Mouse (Mus musculus) olfactory bulb, adult 2 months (tissue): ENCODE measurements around the gene Supt4a.

Experiments
- CTCF ChIP-seq: fragments of 200-500 bp; IDR thresholded peaks from 2 replicates; pipeline ENCODE4 v1.5.1; 2012; ENCODE audit warnings: low read depth, mild to moderate bottlenecking, low read length, moderate library complexity; ENCODE audit not compliant: insufficient read depth
- POLR2A ChIP-seq: fragments of 200-500 bp; IDR thresholded peaks from 2 replicates; pipeline ENCODE4 v1.6.1; 2012; ENCODE audit warnings: mild to moderate bottlenecking, low read depth, low read length, moderate library complexity; ENCODE audit not compliant: insufficient read depth

DNA sequence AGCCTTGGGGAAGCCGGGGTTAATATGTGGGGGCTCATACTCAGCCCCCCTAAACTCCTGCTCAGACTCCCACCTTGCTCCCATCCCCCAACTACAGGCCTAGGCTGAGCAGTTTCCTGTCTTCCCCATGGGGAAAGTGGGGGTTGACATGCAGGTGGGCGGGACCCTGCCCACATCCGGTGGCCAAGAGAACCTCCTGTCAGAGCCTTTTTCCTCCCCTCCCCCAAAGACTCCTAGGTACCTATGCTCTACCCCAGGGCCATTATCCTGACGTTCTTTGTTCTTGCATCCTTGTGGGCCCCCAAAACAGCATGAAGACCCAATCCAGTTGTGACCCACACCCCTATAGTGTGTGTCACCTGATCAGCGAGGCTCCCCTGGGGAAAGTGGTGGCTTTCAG lies 17.3 kb downstream of the Supt4a start:
- TF ChIP-seq CTCF, result no peak
- TF ChIP-seq POLR2A, result no peak
